Mouse (Mus musculus) G1E (cell line): ENCODE data around the gene Mier1. TPM values are rescaled to one million over a fixed set of nuclear protein-coding genes. Genes with fewer than 3 reads are reported as not detected.

ENCODE experiments used
- ATAC-seq: 2 replicates; pipeline ENCODE4 v1.8.0; 2016; ENCODE audit warnings: mild to moderate bottlenecking; ENCODE audit not compliant: insufficient number of reproducible peaks, poor library complexity, low FRiP score, severe bottlenecking; ENCODE audit errors: extremely low read depth
- DNase-seq: peaks from one replicate; pipeline ENCODE4 v3.0.0; 2012; ENCODE audit warnings: low spot score
- H3K27me3 ChIP-seq: 2 replicates; pipeline ENCODE4 v1.6.1; 2012; ENCODE audit warnings: mild to moderate bottlenecking, low read length, inconsistent platforms; ENCODE audit not compliant: insufficient read depth
- H3K36me3 ChIP-seq: replicated peaks from 2 replicates; pipeline ENCODE3; 2012; ENCODE audit warnings: mild to moderate bottlenecking, inconsistent platforms
- H3K4me1 ChIP-seq: 2 replicates; pipeline ENCODE4 v1.6.1; 2012; ENCODE audit warnings: low read depth, low read length, inconsistent platforms, mixed read lengths; ENCODE audit not compliant: insufficient read depth
- H3K4me3 ChIP-seq: 2 replicates; pipeline ENCODE4 v1.5.1; 2012; ENCODE audit warnings: low read depth, mild to moderate bottlenecking, inconsistent platforms, low read length, moderate library complexity, mixed read lengths
- H3K9me3 ChIP-seq: replicated peaks from 2 replicates; pipeline ENCODE4 v1.6.1; 2012; ENCODE audit warnings: inconsistent platforms
- CTCF ChIP-seq: IDR thresholded peaks from 2 replicates; pipeline ENCODE4 v1.5.1; 2012; ENCODE audit warnings: low read depth, low read length, inconsistent platforms, mixed read lengths
- GATA1 ChIP-seq: IDR thresholded peaks from 2 replicates; pipeline ENCODE4 v1.6.1; 2012; ENCODE audit warnings: borderline replicate concordance, low read length, inconsistent platforms, mixed read lengths
- GATA2 ChIP-seq: IDR thresholded peaks from 2 replicates; pipeline ENCODE4 v1.6.1; 2012; ENCODE audit warnings: low read depth, low read length, inconsistent platforms, borderline replicate concordance
- POLR2AphosphoS5 ChIP-seq: IDR thresholded peaks from 2 replicates; pipeline ENCODE4 v1.6.1; 2012; ENCODE audit warnings: low read depth, low read length, inconsistent platforms; ENCODE audit not compliant: insufficient replicate concordance
- TAL1 ChIP-seq: conservative IDR thresholded peaks from 2 replicates; pipeline ENCODE4 v1.6.1; 2012; ENCODE audit warnings: low read depth, low read length, inconsistent platforms, mixed read lengths
- polyA plus RNA-seq: library from polyadenylated mRNA; stranded (reverse); fragments of >175 nt; gene quantifications from 2 replicates; pipeline ENCODE4 v1.2.3, GENCODE M21; 2012
- total RNA-seq, 2 experiments: library from RNA; stranded (forward) in 1 of 2; stranded (reverse) in 1 of 2; fragments of 200-1000 nt in 1 of 2; fragments of >200 nt in 1 of 2; fragmentation: Nextera tagmentation in 1 of 2; gene quantifications; 2 replicates each; pipeline ENCODE4 v1.2.3; 2014 to 2017

The Mier1 gene
- total and polyA plus RNA-seq, 3 experiments = 17.8 to 107 (median 74.0) TPM

- TF ChIP-seq GATA2 (no peak), TAL1 (no peak), CTCF (no peak), GATA1 (no peak), POLR2AphosphoS5 (no peak)
- H3K36me3 ChIP-seq = peaks cover 79% of the 10 kb centered on the region
- H3K27me3 ChIP-seq = no peaks in the 10 kb centered on the region
- no peaks in the 10 kb centered on the region for H3K4me1 ChIP-seq
- H3K4me3 ChIP-seq = no peak overlapping the region
- DNase-seq = no peak
- H3K9me3 ChIP-seq = no peaks in the 10 kb centered on the region
- ATAC-seq = no peak
These were observed 63.5 kb downstream of the Mier1 start for GRCm38 (mm10) chr4:103177681-103178080.

DNA sequence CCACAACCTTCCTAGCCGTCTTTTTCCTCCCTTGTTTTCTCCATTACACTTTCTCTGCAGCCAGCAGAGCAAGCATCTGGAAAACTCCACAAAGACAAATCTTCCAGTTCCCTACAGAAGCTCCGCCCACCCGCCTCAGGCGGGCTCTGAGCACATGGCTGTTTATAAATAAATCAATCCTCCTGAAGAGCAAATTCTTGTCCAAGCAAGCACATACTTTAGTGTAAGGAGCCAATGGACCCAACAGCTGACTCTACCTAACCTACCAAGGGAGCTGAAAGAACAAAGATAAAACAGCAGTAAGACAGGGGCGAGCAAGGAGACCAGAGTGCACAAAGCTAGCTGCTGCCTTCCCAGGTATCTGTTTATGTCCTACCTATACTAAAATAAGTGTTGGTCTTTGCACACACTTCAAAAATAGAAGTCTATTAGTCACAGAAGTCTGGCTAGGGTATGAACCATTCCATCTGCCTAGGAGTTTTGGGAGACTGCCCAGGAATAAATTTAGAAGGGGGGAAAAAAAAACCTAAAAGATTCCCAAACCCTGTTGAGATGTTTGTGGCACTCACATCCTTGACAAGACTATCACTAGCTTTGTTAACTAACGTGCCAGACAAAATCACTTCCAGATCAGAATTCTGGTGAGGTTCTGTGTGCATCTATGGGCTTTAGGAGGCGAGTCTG, 64.6 kb downstream of the Mier1 start:
- no peak for ATAC-seq
- H3K9me3 ChIP-seq = no peaks in the 10 kb centered on the region
- TF ChIP-seq GATA2 (no peak), CTCF (no peak), TAL1 (no peak), POLR2AphosphoS5 (no peak), GATA1 (no peak)
- H3K4me3 ChIP-seq = no peak overlapping the region
- peaks cover 80% of the 10 kb centered on the region for H3K36me3 ChIP-seq
- no peaks in the 10 kb centered on the region for H3K4me1 ChIP-seq
- no peak for DNase-seq
- no peaks in the 10 kb centered on the region for H3K27me3 ChIP-seq

DNA sequence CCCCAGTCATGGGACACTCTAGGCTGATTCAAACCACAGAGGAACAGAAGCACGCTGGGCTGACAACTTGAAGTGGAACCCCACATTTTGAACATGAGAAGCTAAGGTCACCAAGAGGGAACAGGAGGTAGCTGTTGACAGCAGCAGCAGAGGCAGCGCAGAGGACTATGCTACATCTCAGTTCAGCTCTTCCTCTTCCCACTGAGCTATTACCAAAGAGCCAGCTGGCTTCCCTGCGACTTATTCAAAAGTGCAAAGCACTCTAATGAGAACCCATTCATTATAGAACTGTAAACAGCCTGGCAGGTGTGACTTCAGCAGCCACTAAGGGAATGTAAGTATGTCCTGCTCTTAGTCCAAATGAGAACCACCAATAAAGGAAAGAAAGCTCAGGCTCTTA, 65.4 kb downstream of the Mier1 start:
- H3K36me3 ChIP-seq = peaks cover 78% of the 10 kb centered on the region

GRCm38 (mm10) chr4:103180300-103180888, 66.2 kb downstream of the Mier1 start:
- DNase-seq (no peak), ATAC-seq (no peak)
- Histone ChIP-seq H3K36me3 (peaks cover 76% of the 10 kb centered on the region), H3K9me3 (no peaks in the 10 kb centered on the region), H3K4me1 (no peaks in the 10 kb centered on the region), H3K4me3 (no peak overlapping the region), H3K27me3 (no peaks in the 10 kb centered on the region)
- no peak for TF ChIP-seq GATA2
- no peak for TF ChIP-seq CTCF
- no peak for TF ChIP-seq TAL1
- no peak for TF ChIP-seq POLR2AphosphoS5
- TF ChIP-seq GATA1 = no peak

More for the DNA sequence above, 65.4 kb downstream of the Mier1 start:
- no peaks in the 10 kb centered on the region for H3K4me1 ChIP-seq
- no peak for ATAC-seq
- no peak overlapping the region for H3K4me3 ChIP-seq
- H3K27me3 ChIP-seq = no peaks in the 10 kb centered on the region
- no peaks in the 10 kb centered on the region for H3K9me3 ChIP-seq
- DNase-seq = no peak
- TF ChIP-seq TAL1 (no peak), GATA1 (no peak), POLR2AphosphoS5 (no peak), GATA2 (no peak), CTCF (no peak)

- Histone ChIP-seq H3K9me3 (0 out of 2 replicates have a peak, but pooled peaks cover 5% of the 10 kb centered on the region), H3K4me1 (no peaks in the 10 kb centered on the region), H3K27me3 (no peaks in the 10 kb centered on the region), H3K36me3 (peaks cover 86% of the 10 kb centered on the region), H3K4me3 (no peak overlapping the region)
- no peak for DNase-seq
- no peak for ATAC-seq
- TF ChIP-seq GATA2 = no peak
- TF ChIP-seq TAL1 = no peak
- TF ChIP-seq POLR2AphosphoS5 = no peak
- TF ChIP-seq GATA1 = no peak
- TF ChIP-seq CTCF = no peak
These were observed 74.8 kb downstream of the Mier1 start for GRCm38 (mm10) chr4:103188786-103189640.

- no peak for ATAC-seq
- Histone ChIP-seq H3K9me3 (0 out of 2 replicates have a peak, but pooled peaks cover 5% of the 10 kb centered on the region), H3K4me1 (no peaks in the 10 kb centered on the region), H3K4me3 (no peak overlapping the region), H3K27me3 (no peaks in the 10 kb centered on the region), H3K36me3 (peaks cover 88% of the 10 kb centered on the region)
- peak; percentile 8; the same call in 1 of the 2 replicates for TF ChIP-seq CTCF
- no peak for TF ChIP-seq GATA1
- no peak for DNase-seq
These were observed 78.2 kb downstream of the Mier1 start for GRCm38 (mm10) chr4:103192421-103192820.
